Mouse (Mus musculus) E14TG2a.4 (cell line): ENCODE data around the gene Dusp6.
A peak's percentile ranks its signal among the peaks of the same experiment; 100 is the strongest.
"Not testable (repeated sequence)": the region's sequence is repeated elsewhere in the genome, so short reads cannot be mapped to it uniquely, and the experiment has no call there.

Source experiments
- H3K27me3 ChIP-seq: 2 replicates; pipeline ENCODE4 v1.6.1; 2014; ENCODE audit warnings: low read length, control low read depth; ENCODE audit not compliant: insufficient read depth
- H3K36me3 ChIP-seq: 2 replicates; pipeline ENCODE4 v1.6.1; 2014; ENCODE audit warnings: low read length, control low read depth; ENCODE audit not compliant: insufficient read depth
- H3K4me1 ChIP-seq: replicated peaks from 2 replicates; pipeline ENCODE4 v1.6.1; 2014; ENCODE audit warnings: low read depth, low read length, control low read depth
- H3K4me3 ChIP-seq: replicated peaks from 2 replicates; pipeline ENCODE4 v1.5.1; 2014; ENCODE audit warnings: mild to moderate bottlenecking, low read length
- H3K9me3 ChIP-seq: 2 replicates; pipeline ENCODE4 v1.6.1; 2014; ENCODE audit warnings: low read length, control low read depth
- CTCF ChIP-seq: conservative IDR thresholded peaks from 2 replicates; pipeline ENCODE4 v1.5.1; 2014; ENCODE audit warnings: low read length
- NANOG ChIP-seq: IDR thresholded peaks from 2 replicates; pipeline ENCODE4 v1.6.1; 2014; ENCODE audit warnings: borderline replicate concordance, low read length, mixed read lengths
- POU5F1 ChIP-seq: IDR thresholded peaks from 2 replicates; pipeline ENCODE4 v1.6.1; 2014; ENCODE audit warnings: low read length, borderline replicate concordance

Dusp6 gene

DNA sequence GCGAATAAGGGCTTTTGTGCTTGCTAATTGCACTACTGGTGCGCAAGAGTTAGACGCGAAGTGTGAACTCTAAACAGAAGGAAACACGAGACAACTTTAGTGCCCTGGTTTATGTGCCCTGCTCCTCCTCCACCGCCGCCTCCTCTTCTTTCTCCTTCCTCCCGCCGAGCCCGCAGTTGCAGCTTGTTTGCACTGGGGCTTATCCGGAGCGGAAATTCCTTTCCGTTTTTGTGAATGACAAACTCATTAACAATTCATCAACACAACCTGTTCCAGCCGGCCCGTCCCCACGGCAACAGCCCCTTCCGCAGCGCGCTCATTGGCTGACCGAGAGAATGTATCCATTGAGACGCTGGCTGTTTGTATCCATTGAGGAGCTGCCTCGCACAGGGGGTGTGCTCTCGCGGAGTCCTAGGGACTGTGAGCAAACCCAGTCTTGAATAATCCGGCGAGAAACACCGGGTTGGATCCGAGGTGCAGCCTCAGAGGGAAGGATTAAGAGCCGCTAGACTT is at the start of gene Dusp6:
TSS of gene Dusp6 (plus strand) at position 365 of the 513 bp plus-strand sequence.
- TF ChIP-seq CTCF (no peak), POU5F1 (no peak), NANOG (no peak)

DNA sequence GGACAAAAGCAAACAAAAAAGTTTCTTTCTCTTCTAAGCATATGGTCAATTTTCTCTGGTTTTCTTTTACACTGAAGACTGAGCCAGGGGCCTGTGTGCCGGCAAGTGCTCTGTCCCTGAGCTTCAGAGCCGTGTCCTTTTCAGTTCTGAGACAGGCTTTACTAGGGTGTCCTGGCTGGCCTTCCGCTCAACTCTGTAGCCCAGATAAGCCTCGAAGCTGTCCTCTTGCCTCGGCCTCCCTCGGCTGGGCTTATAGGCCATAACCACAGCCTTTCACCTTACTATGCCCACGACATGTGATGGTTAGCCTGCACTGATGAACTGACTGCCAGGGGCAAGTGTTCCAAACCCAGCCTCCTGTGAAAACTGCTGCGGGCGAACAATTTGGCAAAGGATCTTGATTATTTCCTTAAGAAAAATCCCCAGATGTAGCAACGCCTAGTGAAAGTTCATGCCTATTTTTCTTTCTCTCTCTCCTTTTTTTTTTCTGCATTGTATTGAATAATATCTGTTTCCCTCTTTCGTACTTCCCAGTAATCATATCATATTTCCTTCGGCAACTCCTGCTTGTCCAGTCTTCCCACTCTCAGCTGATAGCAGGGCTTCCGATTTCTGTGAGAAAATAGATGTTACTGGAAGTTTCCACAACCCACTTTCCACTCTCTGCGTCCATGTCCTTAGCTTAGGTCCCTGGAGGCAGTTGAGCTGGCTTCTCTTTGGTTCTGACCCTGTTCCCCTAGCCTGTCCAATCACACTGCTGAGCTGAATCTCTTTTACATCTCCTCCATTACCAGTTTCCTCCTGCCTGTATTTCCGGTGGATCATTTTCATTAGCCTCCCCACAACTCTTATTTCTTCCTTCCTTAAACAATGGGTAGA is 48.4 kb upstream of the Dusp6 start:
- Histone ChIP-seq H3K4me3 (no peak overlapping the region), H3K27me3 (no peaks in the 10 kb centered on the region), H3K4me1 (peaks cover 3% of the 10 kb centered on the region), H3K36me3 (no peaks in the 10 kb centered on the region), H3K9me3 (peaks cover 24% of the 10 kb centered on the region)
- no peak for TF ChIP-seq CTCF

More for the DNA sequence above, at the start of gene Dusp6:
- peaks cover 26% of the 10 kb centered on the region for H3K36me3 ChIP-seq
- H3K4me1 ChIP-seq: peaks cover 42% of the 10 kb centered on the region
- H3K9me3 ChIP-seq: no peaks in the 10 kb centered on the region
- no peaks in the 10 kb centered on the region for H3K27me3 ChIP-seq
- peak within 1 kb of the TSS; percentile 97 for H3K4me3 ChIP-seq

DNA sequence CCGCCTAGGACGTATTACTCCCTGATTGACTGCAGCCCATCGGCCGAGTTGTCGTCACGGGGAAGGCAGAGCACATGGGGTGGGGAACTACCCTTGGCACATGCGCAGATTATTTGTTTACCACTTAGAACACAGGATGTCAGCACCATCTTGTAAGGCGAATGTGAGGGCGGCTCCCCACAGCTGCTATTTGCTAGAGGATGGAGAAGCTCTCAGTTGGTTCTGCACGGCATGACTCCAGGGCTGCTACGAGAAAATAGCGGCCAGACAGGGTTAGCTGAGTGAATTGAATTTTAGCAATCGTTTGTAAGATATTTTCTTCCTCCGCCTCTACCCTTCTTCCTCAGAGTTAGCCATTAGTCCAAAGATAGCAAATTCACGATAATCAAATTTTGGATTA is 46.5 kb upstream of the Dusp6 start:
- not testable (repeated sequence) for H3K4me1 ChIP-seq, H3K27me3 ChIP-seq, H3K36me3 ChIP-seq, H3K4me3 ChIP-seq
- H3K9me3 ChIP-seq: peaks cover 26% of the 10 kb centered on the region

DNA sequence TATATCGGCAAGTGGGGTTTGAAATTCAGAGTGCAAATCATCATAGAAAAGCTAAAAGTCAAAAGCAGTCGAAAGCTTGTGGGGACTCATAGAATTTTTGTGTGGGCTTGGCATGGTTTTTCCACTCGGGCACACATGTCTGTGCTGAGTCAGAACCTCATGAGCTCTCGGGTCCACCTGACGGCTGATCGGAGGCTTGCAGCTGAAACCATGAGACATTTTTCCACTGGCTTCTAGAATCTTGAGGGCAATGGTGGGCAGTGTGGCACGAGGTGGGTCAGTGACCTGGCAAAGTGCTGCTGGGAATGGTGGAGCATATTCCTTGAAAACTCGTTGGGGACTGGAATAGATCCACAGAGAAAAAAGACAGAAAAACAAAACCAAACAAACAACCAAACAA is 41.5 kb upstream of the Dusp6 start:
- Histone ChIP-seq H3K4me3 (no peak overlapping the region), H3K36me3 (no peaks in the 10 kb centered on the region), H3K9me3 (peaks cover 13% of the 10 kb centered on the region; the same call in 1 of the 2 replicates), H3K27me3 (no peaks in the 10 kb centered on the region; the same call in 1 of the 2 replicates), H3K4me1 (no peaks in the 10 kb centered on the region)
- TF ChIP-seq NANOG (no peak), CTCF (no peak), POU5F1 (no peak)

DNA sequence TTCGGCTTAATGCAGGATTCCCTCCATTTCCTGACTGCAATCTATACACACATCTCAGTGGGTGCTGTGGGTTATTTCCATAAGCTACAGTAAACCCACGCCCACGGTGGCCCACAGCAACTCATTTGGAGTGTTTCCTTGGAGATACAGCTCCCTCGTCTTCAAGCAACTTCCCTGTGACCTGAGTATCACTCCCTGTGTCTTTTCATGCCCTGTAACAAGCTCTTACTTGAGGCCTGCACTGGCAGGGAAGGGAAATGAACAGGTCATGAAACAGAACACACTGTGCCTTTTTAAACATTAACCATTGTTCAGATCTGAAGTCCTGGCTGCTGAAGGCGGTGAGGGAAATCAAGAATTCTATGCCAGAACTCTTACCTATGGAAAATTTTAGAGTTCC is 40.3 kb upstream of the Dusp6 start:
- H3K4me3 ChIP-seq: no peak overlapping the region

DNA sequence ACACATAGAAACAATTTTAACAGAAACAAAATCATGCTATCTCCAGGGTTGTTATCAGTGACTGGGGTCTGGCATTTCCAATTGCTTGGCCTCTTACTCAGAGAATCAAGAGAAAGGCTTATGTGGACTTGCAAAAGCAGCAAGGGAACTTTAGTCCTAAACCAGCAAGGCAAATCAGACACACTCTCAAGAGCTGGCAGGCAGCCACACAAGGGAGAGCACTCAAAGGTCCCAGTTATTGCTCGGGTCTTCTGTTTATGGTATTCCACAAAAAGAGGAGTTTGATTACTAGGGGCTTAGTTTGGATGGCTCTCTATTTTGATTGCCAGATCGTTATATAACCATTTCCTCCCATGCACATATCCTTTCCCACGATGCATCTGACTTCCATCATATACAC is 38.8 kb upstream of the Dusp6 start:
- no peak for TF ChIP-seq NANOG
- no peak for TF ChIP-seq POU5F1
- Histone ChIP-seq H3K4me1 (peaks cover 18% of the 10 kb centered on the region), H3K27me3 (peaks cover 11% of the 10 kb centered on the region), H3K4me3 (no peak overlapping the region), H3K9me3 (peaks cover 6% of the 10 kb centered on the region; the same call in 1 of the 2 replicates), H3K36me3 (no peaks in the 10 kb centered on the region)

More for the DNA sequence above, 40.3 kb upstream of the Dusp6 start:
- Histone ChIP-seq H3K27me3 (peaks cover 4% of the 10 kb centered on the region; the same call in 1 of the 2 replicates), H3K36me3 (no peaks in the 10 kb centered on the region), H3K4me1 (peaks cover 3% of the 10 kb centered on the region), H3K9me3 (peaks cover 8% of the 10 kb centered on the region; the same call in 1 of the 2 replicates)
- TF ChIP-seq NANOG: no peak

DNA sequence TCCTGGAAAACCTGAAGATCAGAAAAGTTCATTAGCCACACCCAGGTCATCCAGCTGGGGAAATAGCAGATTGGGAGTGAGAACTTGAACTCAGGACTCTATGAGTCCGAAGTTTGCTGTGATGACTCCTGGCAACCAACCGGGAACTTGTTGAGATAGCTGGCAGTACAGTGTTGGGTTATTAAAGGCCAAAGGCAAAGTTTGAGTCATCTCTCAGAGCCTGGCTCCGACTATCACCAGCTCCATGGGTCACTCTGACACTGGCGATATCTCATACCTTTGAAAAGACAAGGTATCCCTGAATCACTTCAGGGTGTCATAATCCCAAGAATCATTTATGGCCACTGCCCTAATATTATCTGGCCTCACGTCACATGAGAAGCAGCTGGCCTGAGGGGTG is 36.2 kb upstream of the Dusp6 start:
- Histone ChIP-seq H3K36me3 (no peaks in the 10 kb centered on the region), H3K4me1 (peaks cover 21% of the 10 kb centered on the region), H3K27me3 (peaks cover 11% of the 10 kb centered on the region), H3K9me3 (no peaks in the 10 kb centered on the region), H3K4me3 (no peak overlapping the region)
- TF ChIP-seq CTCF: no peak
- no peak for TF ChIP-seq NANOG
- no peak for TF ChIP-seq POU5F1

DNA sequence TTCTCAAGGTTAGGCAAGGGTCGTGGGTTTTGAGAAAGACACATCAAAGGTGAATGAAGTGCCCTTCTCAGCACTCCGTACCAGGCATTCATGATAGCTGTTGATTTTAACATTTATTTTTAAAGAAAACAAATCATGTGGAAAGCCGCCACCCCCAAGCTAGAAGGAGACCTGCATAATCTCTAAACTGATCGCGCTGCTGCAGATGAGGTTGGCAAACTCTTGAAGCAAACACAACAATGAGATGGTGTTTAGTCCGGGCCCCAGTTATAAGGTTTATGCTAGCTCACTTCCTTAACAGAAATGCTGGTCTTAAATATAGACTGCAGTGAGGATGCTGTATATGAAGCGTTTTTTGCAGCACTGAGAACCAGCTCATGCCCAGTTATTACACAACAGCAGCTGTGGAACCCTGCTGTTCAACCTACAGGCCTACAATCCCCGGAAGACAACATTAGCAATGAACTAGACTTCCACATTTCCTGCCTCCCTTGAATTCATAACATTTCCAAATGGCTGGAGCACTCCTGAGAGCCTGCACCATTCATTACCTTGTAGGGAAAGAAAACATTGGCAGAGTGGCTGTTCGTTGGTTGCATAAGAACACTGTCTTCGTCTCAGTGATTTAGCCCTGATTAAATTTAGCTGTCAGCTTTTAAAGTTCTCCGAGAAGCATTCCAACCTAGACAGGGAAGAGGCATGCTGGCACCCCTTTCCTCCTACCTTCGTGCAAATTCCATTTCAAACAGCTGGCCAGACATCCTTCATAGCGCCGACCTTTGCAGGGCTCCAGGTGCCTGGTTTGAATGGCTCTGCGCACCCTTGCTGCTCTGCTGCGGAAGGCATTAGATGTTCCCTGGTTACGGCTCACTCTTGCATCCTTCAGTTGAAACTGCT is 34.8 kb upstream of the Dusp6 start:
- peaks cover 21% of the 10 kb centered on the region for H3K4me1 ChIP-seq
- H3K9me3 ChIP-seq: no peaks in the 10 kb centered on the region
- peak overlapping the region; percentile 37 for H3K4me3 ChIP-seq
- TF ChIP-seq POU5F1 (no peak), NANOG (no peak), CTCF (no peak)
- H3K27me3 ChIP-seq: peaks cover 12% of the 10 kb centered on the region
- H3K36me3 ChIP-seq: no peaks in the 10 kb centered on the region
